30 mouse cellular contexts compared by ENCODE assay signal in genomic region chr3:37179472-37179871, GRCm38 (mm10). TPM values are rescaled to one million over a fixed set of nuclear protein-coding genes. Genes with fewer than 3 reads are reported as not detected.
DNase-seq lines count a peak whose midpoint lies in the region; ATAC-seq and TF ChIP-seq lines count a peak whose summit lies in the region.
"Had no signal": no experiment of that assay in that cellular context is flagged by ENCODE, and none has a peak within 500 bp of the region (broad histone marks: within the 10 kb centered on the region; RNA-seq: fewer than 3 reads in every experiment).

No protein-coding gene starts in this region.

- H3K9ac ChIP-seq in lung, postnatal 0 days (replicated peaks; ENCODE audit: low read depth), result no peak overlapping the region
- H3K9ac ChIP-seq in ES-E14 (ENCODE audit: insufficient read depth, low read depth, low read length, poor library complexity, severe bottlenecking), result no peak overlapping the region
- H3K9ac ChIP-seq: forebrain, embryonic 13.5 days; heart, embryonic 13.5 days; hindbrain, embryonic 12.5 days; hindbrain, embryonic 15.5 days had no signal

- H3K27ac ChIP-seq in kidney, adult 2 months (ENCODE audit: insufficient read depth, low read depth, low read length), result no peak overlapping the region
- no peak overlapping the region for H3K27ac ChIP-seq in lung, postnatal 0 days (ENCODE audit: low read length)
- 0 out of 2 replicates have a peak overlapping the region, but pooled peaks have one; percentile 22 for H3K27ac ChIP-seq in ES-E14 (ENCODE audit: insufficient read depth, low read depth, low read length, poor library complexity, severe bottlenecking)
- H3K27ac ChIP-seq: forebrain, embryonic 10.5 days; forebrain, embryonic 13.5 days; heart, adult 2 months; heart, embryonic 10.5 days; heart, embryonic 13.5 days; hindbrain, embryonic 12.5 days; hindbrain, embryonic 15.5 days had no signal

- no peak for TF ChIP-seq CTCF in kidney, adult 2 months (conservative IDR thresholded peaks at IDR 0.05; ENCODE audit: insufficient read depth, insufficient read length, low read depth, low read length)
- no peak for TF ChIP-seq CTCF in lung, postnatal 0 days (IDR thresholded peaks at IDR 0.05)
- TF ChIP-seq CTCF in lung, adult 2 months (IDR thresholded peaks at IDR 0.05; ENCODE audit: insufficient read depth, low read length), result no peak

- no peak for TF ChIP-seq POLR2A in kidney, adult 2 months (IDR thresholded peaks at IDR 0.05; ENCODE audit: low read depth, low read length)
- no peak for TF ChIP-seq POLR2A in lung, adult 2 months (IDR thresholded peaks at IDR 0.05; ENCODE audit: borderline replicate concordance, extremely low read depth, low read depth, low read length)

- H3K36me3 ChIP-seq in kidney, adult 2 months (ENCODE audit: control insufficient read depth, insufficient read depth, low read length), result no peaks in the 10 kb centered on the region
- H3K36me3 ChIP-seq in lung, postnatal 0 days (ENCODE audit: insufficient read depth, low read length), result no peaks in the 10 kb centered on the region
- H3K36me3 ChIP-seq in ES-E14 (ENCODE audit: control insufficient read depth, insufficient read depth, low read length, poor library complexity, severe bottlenecking), result no peaks in the 10 kb centered on the region
- H3K36me3 ChIP-seq: forebrain, embryonic 10.5 days; G1E; heart, embryonic 10.5 days; heart, embryonic 13.5 days; hindbrain, embryonic 12.5 days; hindbrain, embryonic 15.5 days had no signal

- no peaks in the 10 kb centered on the region for H3K9me3 ChIP-seq in lung, postnatal 0 days (ENCODE audit: low read length)
- H3K9me3 ChIP-seq in ES-E14 (ENCODE audit: control insufficient read depth, insufficient read depth, low read depth, low read length), result no peaks in the 10 kb centered on the region
- H3K9me3 ChIP-seq: forebrain, embryonic 10.5 days; forebrain, embryonic 13.5 days; G1E; heart, embryonic 10.5 days; heart, embryonic 13.5 days; hindbrain, embryonic 12.5 days; hindbrain, embryonic 15.5 days had no signal

- ATAC-seq in lung, postnatal 0 days, result peak; percentile 61; the same call in 1 of the 2 replicates
- ATAC-seq: forebrain, embryonic 13.5 days; forebrain, embryonic 16.5 days; Patski had no signal

- TF ChIP-seq EP300 in lung, postnatal 0 days (IDR thresholded peaks at IDR 0.05), result peak; percentile 69

- peak; percentile 26 for DNase-seq in kidney, adult 2 months
- DNase-seq in kidney, postnatal 10 days, result no peak
- DNase-seq in lung, postnatal 0 days (ENCODE audit: low spot score), result peak; percentile 46
- no peak for DNase-seq in lung, adult 2 months
- no peak for DNase-seq in ES-E14 (ENCODE audit: low read depth, low spot score)
- DNase-seq in testis, postnatal 14 days (ENCODE audit: low spot score), result no peak
- DNase-seq: adrenal gland, postnatal 10 days; cerebellum, adult 18-20 months; cerebellum, adult 9-10 months; gastrocnemius, postnatal 10 days; gastrocnemius, postnatal 36 days; heart, adult 2 months had no signal

- no peak overlapping the region for H3K4me2 ChIP-seq in lung, postnatal 0 days (replicated peaks; ENCODE audit: low read depth, low read length)
- H3K4me2 ChIP-seq: forebrain, embryonic 13.5 days; heart, embryonic 13.5 days; hindbrain, embryonic 12.5 days; hindbrain, embryonic 15.5 days had no signal

- WGBS in kidney, adult 2 months, result 67% methylated on average over 9 of the region's 9 CpGs
- 71% methylated on average over 9 of the region's 9 CpGs for WGBS in lung, postnatal 0 days
- 81% methylated on average over 9 of the region's 9 CpGs for WGBS in lung, adult 2 months

- no peaks in the 10 kb centered on the region for H3K27me3 ChIP-seq in kidney, adult 2 months (replicated peaks; ENCODE audit: control insufficient read depth, insufficient read depth, low read length)
- no peaks in the 10 kb centered on the region for H3K27me3 ChIP-seq in lung, postnatal 0 days (replicated peaks; ENCODE audit: insufficient read depth, low read length)
- H3K27me3 ChIP-seq: forebrain, embryonic 13.5 days; heart, embryonic 13.5 days; hindbrain, embryonic 12.5 days; hindbrain, embryonic 15.5 days had no signal

- no peaks in the 10 kb centered on the region for H3K4me1 ChIP-seq in kidney, adult 2 months (ENCODE audit: control insufficient read depth, insufficient read depth, low read length)
- no peaks in the 10 kb centered on the region for H3K4me1 ChIP-seq in lung, postnatal 0 days (ENCODE audit: insufficient read depth, low read depth, low read length)
- H3K4me1 ChIP-seq in lung, adult 2 months (ENCODE audit: control insufficient read depth, insufficient read depth, low read length), result no peaks in the 10 kb centered on the region; the same call in 1 of the 2 replicates
- no peaks in the 10 kb centered on the region for H3K4me1 ChIP-seq in ES-E14 (ENCODE audit: control insufficient read depth in 2 of 2, insufficient read depth in 2 of 2, low read length in 2 of 2, poor library complexity in 1 of 2)

- in situ Hi-C loops in ES-E14 (cut with MboI; ENCODE audit: low sequenced_read_pairs in 2 of 2, unreplicated experiment in 2 of 2), result no loop called here

- H3K4me3 ChIP-seq in kidney, adult 2 months (ENCODE audit: insufficient read depth, low read depth, low read length), result no peak overlapping the region
- no peak overlapping the region for H3K4me3 ChIP-seq in lung, postnatal 0 days (ENCODE audit: low read depth, low read length)
- H3K4me3 ChIP-seq in lung, adult 2 months (replicated peaks; ENCODE audit: extremely low read depth, low read depth, low read length), result no peak overlapping the region
- no peak overlapping the region for H3K4me3 ChIP-seq in ES-E14 (ENCODE audit: insufficient read depth in 1 of 2, low read depth in 1 of 2, low read length in 2 of 2, poor library complexity in 1 of 2, severe bottlenecking in 1 of 2)
- H3K4me3 ChIP-seq: forebrain, embryonic 10.5 days; forebrain, embryonic 13.5 days; heart, adult 2 months; heart, embryonic 10.5 days; heart, embryonic 13.5 days; hindbrain, embryonic 12.5 days; hindbrain, embryonic 15.5 days had no signal

TF ChIP-seq in ES-E14, 5 proteins besides CTCF, POLR2A, EP300 and RAD21:
- no peak for TF ChIP-seq CHD2 (IDR thresholded peaks at IDR 0.05; ENCODE audit: low read depth, low read length)
- no peak for TF ChIP-seq ZC3H11A (IDR thresholded peaks at IDR 0.05; ENCODE audit: borderline replicate concordance, low read depth, low read length)
- TF ChIP-seq HCFC1 (IDR thresholded peaks at IDR 0.05; ENCODE audit: borderline replicate concordance, insufficient read depth, low read length), result no peak
- no peak for TF ChIP-seq MAFK (IDR thresholded peaks at IDR 0.05; ENCODE audit: insufficient read depth, low read depth, low read length)
- no peak for TF ChIP-seq ZNF384 (IDR thresholded peaks at IDR 0.05; ENCODE audit: low read depth, low read length)
TF ChIP-seq in ES-E14: peak in this region for 0.

RNA-seq across cellular contexts. Expression of gene Il21, which starts 53.0 kb away (rescaled TPM):
- polyA plus RNA-seq in kidney, adult 2 months (2012; rRNA removed), result not detected in 2 replicates
- polyA plus RNA-seq in lung, postnatal 0 days (2015; fragmentation: Nextera tagmentation; extraction: Ambion mirVana), result not detected in 2 replicates
- not detected in 2 replicates for polyA plus RNA-seq in lung, adult 2 months (2012; rRNA removed)
- not detected in 2 replicates for total RNA-seq in ES-E14 (2012; rRNA removed)
- total RNA-seq: adrenal gland, adult 18-20 months; adrenal gland, postnatal 10 days; adrenal gland, postnatal 36 days; gastrocnemius, adult 18-20 months; gastrocnemius, postnatal 10 days; gastrocnemius, postnatal 36 days; granulocyte monocyte progenitor cell, adult 5-6 weeks; heart, adult 2 months; heart, postnatal 25 days; hematopoietic stem cell, adult 5-6 weeks had no signal
- polyA plus RNA-seq: embryonic facial prominence, embryonic 11.5 days; embryonic facial prominence, embryonic 14.5 days; forebrain, embryonic 10.5 days; forebrain, embryonic 13.5 days; forebrain, embryonic 16.5 days; G1E; heart, adult 2 months; heart, embryonic 10.5 days; heart, embryonic 13.5 days; heart, embryonic 16.5 days; hindbrain, embryonic 12.5 days; hindbrain, embryonic 15.5 days; Patski had no signal

RNA-seq across cellular contexts. Expression of gene Il2, which starts 53.7 kb away (rescaled TPM):
- 0.17 TPM in 1 of 2 replicates, not detected in the other for polyA plus RNA-seq in kidney, adult 2 months (2012; rRNA removed)
- polyA plus RNA-seq in lung, postnatal 0 days (2015; fragmentation: Nextera tagmentation; extraction: Ambion mirVana), result 0.25 and 0.37 TPM in 2 replicates
- not detected in 2 replicates for polyA plus RNA-seq in lung, adult 2 months (2012; rRNA removed)
- not detected in 2 replicates for total RNA-seq in ES-E14 (2012; rRNA removed)
- total RNA-seq: adrenal gland, adult 18-20 months; adrenal gland, postnatal 10 days; adrenal gland, postnatal 36 days; G1E; gastrocnemius, adult 18-20 months; gastrocnemius, postnatal 10 days; gastrocnemius, postnatal 36 days; granulocyte monocyte progenitor cell, adult 5-6 weeks; heart, adult 2 months; heart, postnatal 25 days; hematopoietic stem cell, adult 5-6 weeks had no signal
- polyA plus RNA-seq: G1E; heart, adult 2 months had no signal

Comparison
In these comparisons a context has a peak if more than half of its experiments do, and no peak if none do; other contexts are left out.
1. DNase-seq: peak in kidney, adult 2 months (single experiment) and lung, postnatal 0 days (single experiment); none in kidney, postnatal 10 days (single experiment), lung, adult 2 months (single experiment), ES-E14 (single experiment) and testis, postnatal 14 days (single experiment).